Mouse (Mus musculus) MEL (cell line): ENCODE measurements at regions not wholly inside any gene's neighbourhood (a gene's known extent, or its start where the extent isn't known, plus 50 kb on each side); places are given as distances from the start of the nearest gene placed in this dataset.

ENCODE experiments used
- ELF1 ChIP-seq: IDR thresholded peaks from 2 replicates; pipeline ENCODE4 v1.6.1; 2014; ENCODE audit warnings: low read depth, mild to moderate bottlenecking, inconsistent platforms, low read length, improper control_type of control experiment, moderate library complexity
- ETS1 ChIP-seq: IDR thresholded peaks from 2 replicates; pipeline ENCODE4 v1.6.1; 2012; ENCODE audit warnings: low read depth, mild to moderate bottlenecking, inconsistent platforms, low read length, improper control_type of control experiment, moderate library complexity

DNA sequence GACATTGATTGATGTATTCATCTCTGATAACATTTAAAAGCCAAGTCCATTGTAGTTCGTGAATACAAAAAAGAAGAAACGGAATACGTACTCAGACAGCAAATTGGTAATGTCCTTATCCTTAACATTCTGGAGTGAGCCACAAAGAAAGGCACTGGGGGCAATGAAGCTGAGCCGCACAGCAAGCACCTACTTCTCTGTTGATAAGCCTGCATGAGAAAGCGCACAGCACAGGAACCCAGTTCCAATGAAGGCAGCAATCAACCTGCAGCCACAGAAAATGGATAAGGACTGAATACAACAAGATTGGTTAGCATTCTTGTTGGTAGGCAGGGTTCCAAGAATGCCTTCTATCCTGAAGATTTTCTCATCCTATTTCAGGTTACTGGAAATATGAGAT lies 570.4 kb upstream of the Cdh9 start:
- no peak for TF ChIP-seq ETS1
- no peak for TF ChIP-seq ELF1
